Mouse (Mus musculus) monocyte, adult 2 months (primary cell): ENCODE results near the gene Ear1.
A peak's percentile ranks its signal among the peaks of the same experiment; 100 is the strongest.
"Not testable (repeated sequence)": the region's sequence is repeated elsewhere in the genome, so short reads cannot be mapped to it uniquely, and the experiment has no call there.

Source experiments
- DNase-seq, 2 experiments: peaks; one replicate each; pipeline ENCODE4 v3.0.0; 2022; ENCODE audit warnings: low spot score in 2 of 2, low read depth in 1 of 2

Ear1 gene

DNA sequence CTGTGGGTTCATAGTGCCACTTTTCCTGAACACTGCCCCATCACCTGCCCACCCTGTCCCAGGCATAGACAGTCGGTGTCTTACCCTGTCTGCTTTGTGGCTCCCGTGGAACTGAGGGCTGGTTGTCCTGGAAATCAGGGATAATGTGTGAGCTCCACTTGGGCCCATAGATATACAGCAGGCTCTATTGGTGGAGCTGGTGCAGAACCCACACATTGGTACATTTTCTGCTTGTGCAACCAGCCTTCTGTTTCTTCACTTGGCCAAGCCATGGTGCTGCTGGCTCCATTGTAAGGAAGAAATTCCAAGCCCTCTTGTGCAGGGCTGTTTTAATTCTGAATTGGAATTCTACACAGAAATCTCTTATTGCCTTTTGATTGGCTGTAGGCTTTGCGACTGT lies at the start of gene Ear1:
Gene Ear1, minus strand, starts transcription at position 101 of the 400 bp plus-strand sequence.
- not testable (repeated sequence) for DNase-seq

DNA sequence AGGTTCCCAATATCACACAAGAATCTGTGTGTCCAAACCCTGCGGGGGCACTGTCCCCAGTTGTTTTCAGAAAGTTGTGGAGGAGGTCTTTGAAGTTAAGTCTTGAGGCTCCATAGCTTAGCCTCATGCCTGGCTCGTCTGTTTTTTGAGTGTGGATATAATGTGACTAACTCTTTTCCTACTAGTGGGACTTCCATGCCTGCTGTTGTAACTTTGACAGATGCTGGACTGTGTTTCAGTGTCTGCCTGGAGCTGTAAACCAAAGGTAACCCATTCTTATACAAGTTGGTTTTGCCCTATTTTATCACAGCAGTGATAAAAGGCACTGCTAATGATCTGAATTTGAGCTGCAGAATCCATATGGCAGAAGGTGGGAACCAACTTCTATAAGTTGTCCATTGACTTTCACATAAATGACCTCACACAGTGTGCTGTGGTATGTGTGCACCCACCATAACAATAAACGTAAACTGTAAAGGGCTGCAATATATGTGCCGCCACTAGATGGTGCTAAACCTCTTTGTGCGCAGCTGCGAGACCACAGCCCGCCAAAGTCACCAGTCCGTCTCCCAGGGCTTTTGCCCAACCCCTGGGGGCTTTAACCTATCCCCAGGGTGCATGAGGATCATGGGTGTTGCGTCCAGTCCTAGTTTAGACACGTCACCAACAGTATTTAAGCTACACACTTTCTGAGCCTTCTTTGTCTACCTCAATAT lies 49.5 kb upstream of the Ear1 start, which contains the start of gene Gm8113:
Gene Gm8113, plus strand, starts transcription at position 703 of the 716 bp plus-strand sequence.
- DNase-seq, result peak in 1 of 2 experiments; percentile 2

DNA sequence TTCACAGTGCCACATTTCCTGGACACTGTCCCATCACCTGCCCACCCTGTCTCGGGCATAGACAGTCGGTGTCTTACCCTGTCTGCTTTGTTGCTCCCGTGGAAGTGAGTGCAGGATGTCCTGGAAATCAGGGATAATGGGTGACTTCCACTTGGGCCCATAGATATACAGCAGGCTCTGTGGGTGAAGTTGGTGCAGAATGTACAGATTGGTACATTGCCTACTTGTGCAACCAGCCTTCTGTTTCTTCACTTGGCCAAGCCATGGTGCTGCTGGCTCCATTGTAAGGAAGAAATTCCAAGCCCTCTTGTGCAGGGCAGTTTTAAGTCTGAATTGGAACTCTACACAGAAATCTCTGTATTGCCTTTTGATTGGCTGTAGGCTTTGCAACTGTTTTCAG lies 48.1 kb upstream of the Ear1 start, which contains the start of gene Ear10:
Gene Ear10, minus strand, starts transcription at position 101 of the 400 bp plus-strand sequence.
- not testable (repeated sequence) for DNase-seq

DNA sequence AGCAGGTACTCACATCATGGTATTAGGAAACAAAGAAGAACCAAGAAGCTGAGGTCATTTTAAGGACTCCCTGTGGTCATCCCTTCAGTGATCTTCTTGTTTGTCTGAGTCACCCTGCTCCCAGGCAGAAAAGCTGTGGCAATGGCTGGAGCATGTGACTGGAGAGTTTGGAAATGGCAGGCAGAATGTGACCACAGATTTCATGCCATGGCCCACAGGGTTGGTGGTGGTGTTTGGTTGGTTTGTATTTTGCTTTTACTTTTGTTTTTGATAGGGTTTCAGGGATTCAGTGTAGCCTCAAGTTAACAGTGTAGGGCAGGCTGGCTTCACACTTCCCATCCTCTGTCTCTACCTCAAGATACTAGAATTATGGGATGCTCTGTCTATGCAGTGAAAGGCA lies 42.9 kb upstream of the Ear1 start:
- not testable (repeated sequence) for DNase-seq

DNA sequence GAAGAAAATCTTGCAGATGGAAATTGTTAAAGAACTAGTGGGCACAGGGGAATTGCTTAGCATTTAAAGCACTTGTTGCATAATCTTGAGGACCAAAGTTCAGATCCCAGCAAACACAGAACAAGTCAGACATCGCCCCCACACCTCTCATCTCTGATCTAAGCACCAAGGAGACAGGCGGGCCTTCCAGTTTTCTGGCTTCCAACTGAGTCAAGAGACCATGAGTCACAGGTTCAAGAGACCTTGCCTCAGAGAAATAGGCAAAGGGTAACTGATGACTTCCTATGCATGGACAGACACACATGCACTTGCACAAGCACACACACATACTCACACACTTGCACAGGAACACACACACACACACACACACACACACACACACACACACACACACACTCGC lies 23.3 kb upstream of the Ear1 start:
- DNase-seq, result not testable (repeated sequence)

DNA sequence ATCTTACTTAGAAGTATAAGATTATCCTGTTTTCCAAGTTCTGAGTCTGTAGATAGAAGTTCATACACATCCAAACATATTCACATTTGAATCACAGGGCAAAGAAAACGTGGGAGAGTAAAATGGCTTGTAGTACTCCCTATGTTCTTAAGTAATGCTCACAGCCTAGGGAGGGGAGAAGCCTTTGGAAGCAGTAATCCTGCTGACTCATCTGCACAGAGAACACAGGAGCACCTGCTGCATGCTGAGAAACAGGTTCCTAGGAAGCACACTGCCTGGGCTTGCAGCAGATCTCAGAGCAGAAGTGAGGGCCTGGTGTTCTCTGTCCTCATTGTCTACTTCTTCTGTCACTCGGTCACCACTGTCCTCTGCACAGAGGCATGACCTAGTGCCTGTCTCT lies 20.0 kb upstream of the Ear1 start:
- DNase-seq, result not testable (repeated sequence)

DNA sequence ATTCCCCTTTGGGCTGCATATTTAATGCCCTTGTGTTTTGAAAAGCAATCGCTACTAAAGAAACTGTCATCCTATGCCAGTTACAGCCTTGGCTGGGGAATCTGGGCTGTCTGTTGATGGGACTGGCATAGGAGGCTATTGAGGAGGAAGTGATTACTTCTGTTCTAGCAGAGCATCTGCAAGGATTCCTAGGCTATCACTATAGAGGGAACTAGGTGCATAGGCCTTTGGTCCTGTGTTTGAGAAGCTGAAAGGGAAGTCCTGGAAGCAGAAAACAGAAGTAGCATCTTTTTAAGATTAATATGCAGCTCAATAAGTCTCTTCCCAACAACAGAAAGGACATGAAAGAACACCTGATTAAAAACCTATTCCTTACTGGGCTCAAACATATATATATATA lies 16.0 kb upstream of the Ear1 start:
- not testable (repeated sequence) for DNase-seq

DNA sequence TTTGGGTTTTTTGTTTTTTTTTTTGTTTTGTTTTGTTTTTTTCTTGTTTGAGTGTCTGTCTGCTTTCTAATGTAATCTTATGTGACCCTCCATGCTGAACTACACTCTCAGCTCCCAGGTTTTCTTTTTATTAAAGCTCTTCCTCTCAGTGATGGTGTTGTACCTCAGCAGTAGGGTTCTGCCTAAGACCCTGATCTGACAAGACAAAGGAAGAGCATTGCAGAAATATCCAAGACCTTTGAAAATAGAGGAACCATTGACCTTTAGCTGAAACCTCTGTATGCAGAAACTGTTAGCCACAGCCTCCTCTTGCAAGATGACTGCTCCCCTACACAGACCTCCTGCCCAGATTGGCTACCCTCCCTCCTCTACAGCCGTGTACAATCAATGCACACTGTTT lies 10.9 kb upstream of the Ear1 start:
- DNase-seq, result not testable (repeated sequence)

DNA sequence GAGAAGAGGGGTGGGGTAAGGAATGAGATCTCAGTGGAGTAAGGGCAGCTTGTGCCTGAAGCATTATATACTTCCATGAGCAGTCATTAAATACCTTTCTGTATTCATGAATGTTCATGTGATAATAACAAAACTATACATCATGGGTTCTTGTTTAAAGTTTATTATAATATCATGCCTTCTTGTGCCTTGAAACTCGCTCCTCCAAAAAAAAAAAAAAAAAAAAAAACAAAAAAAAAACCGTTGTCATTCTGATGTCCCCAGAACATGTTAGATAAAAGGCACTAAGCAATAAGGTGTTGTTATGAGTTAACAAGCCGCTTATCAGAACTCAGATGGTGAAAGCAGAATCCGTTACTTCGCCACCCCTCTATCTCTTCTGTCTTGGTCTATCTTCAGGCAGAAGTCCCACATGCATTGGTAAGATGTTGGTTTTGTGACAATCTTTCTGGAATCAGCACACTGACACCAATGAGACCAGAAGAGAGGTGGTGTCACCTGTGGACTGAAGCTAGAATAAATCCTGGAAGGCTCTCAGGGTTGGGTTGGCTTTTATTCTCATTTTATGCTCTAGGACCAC lies 4.7 kb upstream of the Ear1 start:
- not testable (repeated sequence) for DNase-seq

DNA sequence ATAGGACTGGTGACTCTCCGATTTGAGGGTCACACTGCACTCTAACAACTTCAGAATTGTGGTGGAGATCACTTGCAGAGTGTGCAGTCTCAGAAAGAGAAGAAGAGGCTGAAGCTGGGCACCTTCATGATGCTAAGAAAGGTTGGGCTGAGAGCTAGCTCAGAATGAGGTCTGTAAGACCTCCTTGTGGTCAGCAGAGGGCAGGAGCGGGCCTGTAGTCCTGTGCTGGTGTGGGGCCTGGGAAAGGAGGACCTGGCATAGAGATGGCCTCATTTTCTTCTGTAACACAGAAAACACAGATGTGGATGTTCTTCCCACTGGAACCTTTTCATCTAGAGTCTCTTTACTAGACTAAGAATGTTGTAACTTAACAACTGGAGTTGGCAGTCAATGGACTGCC lies 2.5 kb upstream of the Ear1 start:
- DNase-seq, result not testable (repeated sequence)

DNA sequence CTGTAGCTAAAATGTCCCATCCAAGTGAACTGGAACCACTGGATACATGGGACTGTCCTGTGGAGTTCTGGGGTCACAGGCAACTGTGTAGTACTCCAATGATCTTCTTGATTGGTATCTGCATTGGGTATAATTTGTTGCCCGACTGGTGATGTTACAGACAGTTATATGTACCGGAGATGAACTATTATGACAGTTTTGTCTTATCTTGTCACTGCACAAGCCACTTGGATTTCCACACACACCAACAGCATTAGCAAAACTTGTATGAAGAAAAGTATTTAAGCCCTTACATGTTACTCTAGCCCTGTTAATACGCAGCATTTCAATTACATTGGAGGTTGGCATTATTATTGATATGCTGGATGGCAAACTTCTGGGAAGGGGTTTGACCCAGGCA lies 455 bp downstream of the Ear1 start:
- DNase-seq, result not testable (repeated sequence)

DNA sequence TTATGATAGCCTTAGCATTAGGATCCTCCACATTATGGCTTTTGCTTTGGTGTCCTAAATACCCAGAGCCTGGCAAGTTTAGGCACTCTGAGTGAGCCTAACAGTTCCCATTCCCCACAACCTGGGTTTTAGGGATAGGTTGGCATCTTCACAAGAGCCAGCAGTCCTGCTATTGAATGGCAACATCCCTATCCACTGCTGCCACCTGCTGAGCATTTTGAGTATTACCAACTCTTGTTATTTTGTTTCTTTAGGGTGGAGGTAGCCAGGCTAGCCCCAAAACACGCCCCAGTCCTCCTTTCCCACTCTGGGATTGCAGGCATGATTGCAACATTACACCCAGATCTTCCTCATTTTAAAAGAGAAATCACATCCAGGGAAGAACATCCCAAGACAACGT lies 14.8 kb downstream of the Ear1 start:
- DNase-seq, result not testable (repeated sequence)

DNA sequence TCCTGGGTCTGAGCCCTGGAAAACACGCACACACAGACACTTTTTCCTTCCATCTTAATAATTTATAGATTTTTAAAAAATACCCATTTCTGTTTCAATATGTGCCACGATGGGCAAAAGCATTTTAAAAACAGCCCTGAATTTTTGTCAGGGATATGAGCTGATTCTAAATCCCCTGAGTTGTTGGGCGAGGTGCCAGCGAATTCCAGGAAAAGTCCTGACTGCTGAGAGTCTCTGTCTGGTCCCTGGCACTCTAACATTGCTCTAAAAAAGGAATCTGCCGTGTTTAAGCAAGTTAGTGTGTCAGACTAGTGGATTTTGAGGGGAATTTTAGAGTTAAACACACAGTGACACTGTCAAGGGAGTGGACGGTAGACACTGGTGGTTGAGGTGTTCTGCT lies 15.9 kb downstream of the Ear1 start:
- DNase-seq, result not testable (repeated sequence)

DNA sequence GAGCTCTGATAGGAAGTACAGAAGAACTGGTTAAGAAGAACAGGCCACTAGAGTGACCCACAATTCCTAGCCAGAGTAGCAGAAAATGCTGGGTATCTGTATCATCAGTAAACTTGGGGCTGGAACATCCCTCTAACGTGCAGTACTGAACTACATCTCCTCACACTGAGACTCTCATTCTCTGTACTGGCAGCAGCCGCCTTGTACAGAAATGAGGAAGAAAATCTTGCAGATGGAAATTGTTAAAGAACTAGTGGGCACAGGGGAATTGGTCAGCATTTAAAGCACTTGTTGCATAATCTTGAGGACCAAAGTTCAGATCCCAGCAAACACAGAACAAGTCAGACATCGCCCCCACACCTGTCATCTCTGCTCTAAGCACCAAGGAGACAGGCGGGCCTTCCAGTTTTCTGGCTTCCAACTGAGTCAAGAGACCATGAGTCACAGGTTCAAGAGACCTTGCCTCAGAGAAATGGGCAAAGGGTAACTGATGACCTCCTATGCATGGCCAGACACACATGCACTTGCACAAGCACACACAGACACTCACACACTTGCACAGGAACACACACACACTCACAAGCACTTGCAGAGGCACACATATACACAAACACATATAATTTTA lies 31.3 kb downstream of the Ear1 start:
- DNase-seq, result not testable (repeated sequence)

DNA sequence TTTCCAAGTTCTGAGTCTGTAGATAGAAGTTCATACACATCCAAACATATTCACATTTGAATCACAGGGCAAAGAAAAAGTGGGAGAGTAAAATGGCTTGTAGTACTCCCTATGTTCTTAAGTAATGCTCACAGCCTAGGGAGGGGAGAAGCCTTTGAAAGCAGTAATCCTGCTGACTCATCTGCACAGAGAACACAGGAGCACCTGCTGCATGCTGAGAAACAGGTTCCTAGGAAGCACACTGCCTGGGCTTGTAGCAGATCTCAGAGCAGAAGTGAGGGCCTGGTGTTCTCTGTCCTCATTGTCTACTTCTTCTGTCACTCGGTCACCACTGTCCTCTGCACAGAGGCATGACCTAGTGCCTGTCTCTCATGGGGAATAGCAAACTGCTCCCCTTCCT lies 34.3 kb downstream of the Ear1 start:
- DNase-seq, result not testable (repeated sequence)

DNA sequence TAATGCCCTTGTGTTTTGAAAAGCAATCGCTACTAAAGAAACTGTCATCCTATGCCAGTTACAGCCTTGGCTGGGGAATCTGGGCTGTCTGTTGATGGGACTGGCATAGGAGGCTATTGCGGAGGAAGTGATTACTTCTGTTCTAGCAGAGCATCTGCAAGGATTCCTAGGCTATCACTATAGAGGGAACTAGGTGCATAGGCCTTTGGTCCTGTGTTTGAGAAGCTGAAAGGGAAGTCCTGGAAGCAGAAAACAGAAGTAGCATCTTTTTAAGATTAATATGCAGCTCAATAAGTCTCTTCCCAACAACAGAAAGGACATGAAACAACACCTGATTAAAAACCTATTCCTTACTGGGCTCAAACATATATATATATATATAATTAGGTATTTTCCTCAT lies 40.0 kb downstream of the Ear1 start:
- not testable (repeated sequence) for DNase-seq

DNA sequence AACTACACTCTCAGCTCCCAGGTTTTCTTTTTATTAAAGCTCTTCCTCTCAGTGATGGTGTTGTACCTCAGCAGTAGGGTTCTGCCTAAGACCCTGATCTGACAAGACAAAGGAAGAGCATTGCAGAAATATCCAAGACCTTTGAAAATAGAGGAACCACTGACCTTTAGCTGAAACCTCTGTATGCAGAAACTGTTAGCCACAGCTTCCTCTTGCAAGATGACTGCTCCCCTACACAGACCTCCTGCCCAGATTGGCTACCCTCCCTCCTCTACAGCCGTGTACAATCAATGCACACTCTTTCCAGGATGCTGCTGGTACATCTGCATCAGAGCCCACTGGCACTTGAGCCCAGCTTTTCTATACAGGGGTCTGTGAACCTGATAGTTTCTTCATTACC lies 44.9 kb downstream of the Ear1 start:
- peak in 1 of 2 experiments; percentile 10 for DNase-seq

DNA sequence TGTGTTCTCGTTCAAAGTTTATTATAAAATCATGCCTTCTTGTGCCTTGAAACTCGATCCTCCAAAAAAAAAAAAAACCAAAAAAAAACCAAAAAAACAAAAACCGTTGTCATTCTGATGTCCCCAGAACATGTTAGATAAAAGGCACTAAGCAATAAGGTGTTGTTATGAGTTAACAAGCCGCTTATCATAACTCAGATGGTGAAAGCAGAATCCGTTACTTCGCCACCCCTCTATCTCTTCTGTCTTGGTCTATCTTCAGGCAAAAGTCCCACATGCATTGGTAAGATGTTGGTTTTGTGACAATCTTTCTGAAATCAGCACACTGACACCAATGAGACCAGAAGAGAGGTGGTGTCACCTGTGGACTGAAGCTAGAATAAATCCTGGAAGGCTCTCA lies 51.1 kb downstream of the Ear1 start:
- DNase-seq, result not testable (repeated sequence)

DNA sequence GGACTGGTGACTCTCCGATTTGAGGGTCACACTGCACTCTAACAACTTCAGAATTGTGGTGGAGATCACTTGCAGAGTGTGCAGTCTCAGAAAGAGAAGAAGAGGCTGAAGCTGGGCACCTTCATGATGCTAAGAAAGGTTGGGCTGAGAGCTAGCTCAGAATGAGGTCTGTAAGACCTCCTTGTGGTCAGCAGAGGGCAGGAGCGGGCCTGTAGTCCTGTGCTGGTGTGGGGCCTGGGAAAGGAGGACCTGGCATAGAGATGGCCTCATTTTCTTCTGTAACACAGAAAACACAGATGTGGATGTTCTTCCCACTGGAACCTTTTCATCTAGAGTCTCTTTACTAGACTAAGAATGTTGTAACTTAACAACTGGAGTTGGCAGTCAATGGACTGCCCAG lies 53.4 kb downstream of the Ear1 start:
- not testable (repeated sequence) for DNase-seq

DNA sequence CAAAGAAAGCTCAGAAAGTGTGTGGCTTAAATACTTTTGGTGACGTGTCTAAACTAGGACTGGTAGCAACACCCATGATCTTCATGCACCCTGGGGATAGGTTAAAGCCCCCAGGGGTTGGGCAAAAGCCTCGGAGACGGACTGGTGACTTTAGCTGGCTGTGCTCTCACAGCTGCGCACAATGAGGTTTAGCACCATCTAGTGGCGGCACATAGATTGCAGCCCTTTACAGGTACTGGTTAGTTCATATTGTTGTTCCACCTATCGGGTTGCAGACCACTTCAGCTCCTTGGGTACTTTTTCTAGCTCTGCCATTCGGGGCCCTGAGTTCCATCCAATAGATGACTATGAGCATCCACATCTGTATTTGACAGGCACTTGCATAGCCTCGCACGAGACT lies 62.9 kb downstream of the Ear1 start:
- DNase-seq, result not testable (repeated sequence)

DNA sequence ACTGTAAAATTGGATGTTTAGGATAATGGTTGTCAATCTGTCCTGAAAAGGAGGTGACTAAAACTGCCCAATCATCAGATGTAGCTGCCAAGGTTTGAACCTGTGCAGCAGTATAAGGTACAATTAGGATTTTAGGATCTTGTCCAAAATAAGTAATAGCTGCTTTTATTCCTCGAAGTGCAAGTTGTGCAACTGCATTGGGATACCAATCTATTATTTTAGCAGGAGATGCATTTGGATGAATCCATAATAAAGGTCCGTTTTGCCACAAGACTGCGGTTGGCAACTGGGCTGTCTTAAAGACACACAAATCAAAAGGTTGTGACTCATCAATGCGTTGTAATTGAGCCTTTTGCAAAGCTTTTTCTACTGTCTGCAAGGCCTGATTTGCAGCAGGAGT lies 67.2 kb downstream of the Ear1 start:
- DNase-seq, result not testable (repeated sequence)

DNA sequence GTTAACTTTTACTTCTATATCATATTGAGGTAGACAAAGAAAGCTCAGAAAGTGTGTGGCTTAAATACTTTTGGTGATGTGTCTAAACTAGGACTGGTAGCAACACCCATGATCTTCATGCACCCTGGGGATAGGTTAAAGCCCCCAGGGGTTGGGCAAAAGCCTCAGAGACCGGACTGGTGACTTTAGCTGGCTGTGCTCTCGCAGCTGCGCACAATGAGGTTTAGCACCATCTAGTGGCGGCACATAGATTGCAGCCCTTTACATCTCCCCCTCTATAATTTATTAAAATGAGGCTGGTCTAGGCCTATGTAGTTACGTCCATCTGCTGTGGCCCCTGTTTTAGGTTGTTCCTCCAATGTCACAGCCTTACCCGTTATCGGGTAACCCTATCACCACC lies 70.9 kb downstream of the Ear1 start:
- DNase-seq, result not testable (repeated sequence)
